Mouse (Mus musculus) brain, embryonic 14.5 days (tissue): ENCODE data around the gene Ptprt.

Source experiments
- CTCF ChIP-seq: fragments of 200-500 bp; IDR thresholded peaks from 2 replicates; pipeline ENCODE4 v1.5.1; 2012; ENCODE audit warnings: inconsistent platforms, mild to moderate bottlenecking, moderate library complexity, borderline replicate concordance; ENCODE audit not compliant: insufficient read depth, insufficient read length; ENCODE audit errors: extremely low read depth
- POLR2A ChIP-seq: fragments of 200-500 bp; IDR thresholded peaks from 2 replicates; pipeline ENCODE4 v1.6.1; 2012; ENCODE audit warnings: mild to moderate bottlenecking, inconsistent platforms, borderline replicate concordance; ENCODE audit not compliant: poor library complexity, insufficient read depth, insufficient read length, severe bottlenecking; ENCODE audit errors: extremely low read depth

DNA sequence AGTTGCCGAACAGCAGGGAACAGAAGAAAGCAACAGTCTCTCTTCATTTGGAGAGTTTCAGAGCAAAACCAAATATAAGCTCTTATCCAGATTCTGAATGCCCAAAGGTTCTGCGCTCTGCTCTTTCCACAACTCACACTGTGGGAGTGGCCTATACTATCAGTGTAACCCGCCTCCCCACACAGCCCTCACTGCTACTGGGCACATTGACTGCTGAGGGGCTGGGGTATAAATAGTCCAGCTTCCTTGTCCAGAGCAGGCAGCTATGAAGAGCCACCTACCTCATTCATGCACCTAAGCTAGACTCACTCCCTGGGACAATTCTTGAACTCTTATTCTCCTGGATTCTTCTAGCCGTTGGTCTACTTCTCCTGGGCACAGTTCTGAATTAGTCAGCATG, 147.9 kb downstream of the Ptprt start:
- no peak for TF ChIP-seq CTCF
- no peak for TF ChIP-seq POLR2A
